Mouse (Mus musculus) left cerebral cortex, adult 11 months (tissue): ENCODE data around the gene Mast1.

Experiments used
- DNase-seq: peaks from one replicate; pipeline ENCODE4 v3.0.0; 2022; ENCODE audit warnings: low spot score

Mast1 gene

DNA sequence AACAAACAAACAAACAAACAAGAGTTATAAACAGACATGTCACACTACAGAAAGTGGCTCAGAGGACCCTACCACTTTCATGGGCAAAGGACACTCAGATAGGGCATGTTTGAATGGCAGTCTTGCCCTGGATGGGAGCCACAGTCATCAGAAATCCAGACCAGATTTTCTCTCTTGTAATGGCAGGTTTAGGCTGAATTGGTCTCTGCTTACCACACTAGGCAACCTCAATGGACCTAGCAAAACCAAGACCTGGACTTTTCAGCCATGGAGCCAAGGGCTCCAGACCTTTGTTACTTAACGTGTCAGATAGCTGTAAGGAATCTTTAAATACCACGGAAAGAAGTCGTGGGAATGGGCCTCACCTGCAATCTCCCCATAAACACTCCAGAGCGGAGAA is 6.5 kb upstream of the Mast1 start:
- no peak for DNase-seq

DNA sequence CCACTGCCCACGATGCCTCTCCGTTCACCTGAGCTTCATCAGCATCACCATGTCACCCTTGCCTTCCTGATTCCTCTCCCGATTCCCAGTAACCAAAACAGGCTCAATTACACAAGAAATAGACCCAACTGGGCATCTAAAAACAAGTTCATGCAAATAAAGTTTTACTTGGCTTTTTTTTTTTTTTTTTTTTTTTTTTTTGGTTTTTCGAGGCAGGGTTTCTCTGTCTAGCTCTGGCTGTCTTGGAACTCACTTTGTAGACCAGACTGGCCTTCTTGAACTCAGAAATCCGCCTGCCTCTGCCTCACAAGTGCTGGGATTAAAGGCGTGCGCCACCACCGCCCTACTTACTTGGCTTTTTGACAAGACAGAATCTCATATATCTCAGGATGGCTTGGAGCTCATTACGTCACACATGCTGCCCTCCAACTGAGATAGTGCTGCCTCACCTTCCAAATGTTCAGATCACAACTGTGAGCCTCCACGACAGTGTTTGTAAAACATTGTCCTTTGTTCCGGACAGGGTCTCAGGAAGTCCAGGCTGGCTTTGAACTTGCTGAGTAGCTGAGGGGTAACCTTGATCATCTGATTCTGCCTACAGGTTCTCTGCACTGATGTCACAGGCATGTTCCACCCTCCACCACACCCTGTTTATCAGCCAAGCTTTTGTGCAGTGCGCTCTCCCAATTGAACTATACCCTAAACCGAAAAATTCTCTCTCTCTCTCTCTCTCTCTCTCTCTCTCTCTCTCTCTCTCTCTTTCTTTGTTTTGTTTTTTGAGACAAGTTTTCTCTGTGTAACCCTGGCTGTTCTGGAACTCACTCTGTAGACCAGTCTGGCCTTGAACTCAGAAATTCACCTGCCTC is 694 bp upstream of the Mast1 start:
- DNase-seq: no peak

DNA sequence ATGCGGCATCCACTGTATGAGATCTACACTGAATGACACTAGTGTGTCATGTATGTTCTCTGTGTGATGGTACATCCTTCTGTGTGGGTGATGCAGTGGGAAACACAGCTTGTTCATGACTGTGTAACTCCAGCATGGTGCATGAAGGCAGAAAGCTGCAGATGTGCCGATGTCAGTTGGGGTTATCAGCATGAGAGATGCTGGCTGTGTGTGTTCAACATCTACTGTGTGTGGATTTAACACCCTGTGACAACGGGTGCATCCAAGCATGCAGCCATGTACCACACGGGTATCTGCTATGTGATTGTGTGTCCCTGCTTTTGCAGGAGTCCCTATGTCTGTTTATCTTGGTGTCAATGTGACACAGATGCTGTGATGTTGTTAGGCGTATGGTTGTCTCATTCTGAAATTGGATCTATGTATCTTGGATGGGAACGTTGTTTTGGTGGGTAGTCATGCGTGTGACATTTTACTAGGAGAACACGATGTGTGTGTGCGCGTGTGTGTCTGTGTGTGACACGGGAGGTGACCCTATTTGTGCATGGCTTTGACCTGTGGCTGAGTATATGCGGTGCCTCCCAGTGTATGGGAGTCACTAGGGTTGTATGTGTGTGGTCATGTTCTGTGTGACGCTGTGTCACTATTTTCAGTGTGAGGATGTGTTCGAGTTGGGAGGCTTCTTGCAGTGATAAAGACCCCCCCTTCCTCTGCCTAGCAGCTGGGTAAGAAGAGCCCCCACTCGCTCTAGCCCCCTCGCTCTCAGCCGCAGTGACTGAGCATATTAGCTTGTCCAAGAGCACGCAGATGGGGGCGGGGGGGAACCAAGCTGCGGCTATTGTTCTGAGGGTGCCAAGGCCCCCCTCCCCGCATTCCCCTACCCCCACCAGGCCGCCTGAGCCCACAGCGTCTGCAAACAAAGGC is 858 bp downstream of the Mast1 start:
- no peak for DNase-seq

DNA sequence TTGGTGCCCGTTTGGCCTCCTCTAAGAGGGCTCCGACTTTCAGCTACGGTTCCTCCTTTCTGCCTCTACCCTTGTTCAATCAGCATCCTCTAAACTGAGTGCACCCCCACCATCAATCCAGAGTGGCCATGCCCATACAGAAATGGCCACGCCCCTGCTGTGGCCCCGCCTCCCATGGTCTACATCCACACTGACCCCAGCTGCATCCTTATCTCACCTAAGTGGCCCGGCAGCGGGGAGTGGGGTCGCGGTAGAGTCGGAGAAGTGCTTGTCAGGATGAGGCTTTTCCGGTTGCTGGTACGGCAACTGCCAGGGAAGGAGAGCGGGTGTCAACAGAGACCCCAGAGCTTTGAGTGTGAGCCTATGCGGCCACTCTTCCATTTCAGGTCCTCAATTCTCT is 1.7 kb downstream of the Mast1 start:
- no peak for DNase-seq

DNA sequence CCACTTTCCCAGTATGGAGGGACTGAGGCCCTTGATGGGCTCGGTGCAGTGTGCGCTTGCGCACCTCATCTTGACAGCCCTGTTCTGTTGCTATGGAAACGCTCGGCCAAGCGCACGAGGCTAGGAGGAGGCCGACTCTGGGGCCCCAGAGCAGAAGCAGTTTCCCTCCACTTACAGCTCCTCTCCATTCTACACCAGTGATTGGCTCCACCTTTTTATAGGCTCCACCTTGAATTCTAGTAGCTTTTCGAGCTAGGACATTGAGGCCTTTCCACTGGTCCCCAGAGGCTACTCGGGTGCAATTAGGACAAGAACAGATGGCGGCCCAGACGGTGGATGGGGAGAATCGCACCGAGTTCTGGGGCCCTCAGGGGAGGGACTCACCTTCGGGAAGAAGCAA is 2.3 kb downstream of the Mast1 start:
- DNase-seq: no peak

DNA sequence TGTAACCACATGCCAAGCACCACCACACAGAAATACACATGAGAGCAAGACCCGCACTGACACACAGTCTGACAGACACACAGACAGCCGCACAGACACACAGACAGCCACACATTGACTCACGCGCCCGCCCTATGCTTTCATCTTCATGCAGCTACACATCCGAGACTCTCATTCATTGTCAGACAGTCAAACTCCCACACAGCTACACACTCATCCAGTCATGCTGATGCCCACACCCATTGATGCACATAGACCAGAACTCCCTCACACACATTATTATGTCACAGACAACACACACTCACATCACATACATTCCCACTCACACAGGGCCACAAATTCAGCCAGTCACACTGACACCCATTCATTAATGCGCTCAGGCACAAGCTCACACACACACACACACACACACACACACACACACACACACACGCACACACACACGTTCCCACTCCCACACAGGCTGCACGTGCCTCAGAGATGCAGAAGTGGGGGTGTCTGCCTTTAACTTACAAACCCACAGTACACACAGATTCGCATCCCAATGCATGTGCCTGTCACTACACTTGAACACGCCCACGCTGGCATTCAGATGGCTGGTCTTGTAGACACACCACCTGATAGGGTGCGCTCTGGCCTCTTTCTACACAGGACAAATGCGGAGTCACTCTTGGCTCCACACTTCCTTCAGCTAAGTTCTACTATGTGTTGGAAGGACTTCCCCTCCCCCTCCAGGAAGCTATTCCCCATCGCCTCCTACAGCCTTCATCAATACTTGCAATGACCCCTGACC is 3.2 kb downstream of the Mast1 start:
- DNase-seq: no peak

DNA sequence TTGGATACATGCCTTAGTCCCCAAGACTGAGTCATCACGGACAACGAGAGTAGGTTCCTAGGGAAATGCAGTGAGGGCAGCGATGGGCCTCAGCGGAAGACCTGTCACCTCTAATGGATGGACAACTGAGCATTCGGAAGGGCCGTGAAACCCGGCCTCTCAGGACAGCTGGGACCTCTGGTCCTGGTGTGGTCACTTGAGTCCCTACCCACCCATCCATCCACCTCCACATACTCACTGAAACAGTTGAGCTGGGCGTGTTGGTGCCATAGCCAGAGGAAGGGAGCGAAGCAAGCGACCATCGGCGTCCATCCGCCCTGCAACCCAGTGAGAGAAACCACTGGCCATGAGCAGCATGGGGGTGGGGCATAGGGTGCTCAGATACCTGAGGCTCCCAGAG is 6.6 kb downstream of the Mast1 start:
- no peak for DNase-seq

DNA sequence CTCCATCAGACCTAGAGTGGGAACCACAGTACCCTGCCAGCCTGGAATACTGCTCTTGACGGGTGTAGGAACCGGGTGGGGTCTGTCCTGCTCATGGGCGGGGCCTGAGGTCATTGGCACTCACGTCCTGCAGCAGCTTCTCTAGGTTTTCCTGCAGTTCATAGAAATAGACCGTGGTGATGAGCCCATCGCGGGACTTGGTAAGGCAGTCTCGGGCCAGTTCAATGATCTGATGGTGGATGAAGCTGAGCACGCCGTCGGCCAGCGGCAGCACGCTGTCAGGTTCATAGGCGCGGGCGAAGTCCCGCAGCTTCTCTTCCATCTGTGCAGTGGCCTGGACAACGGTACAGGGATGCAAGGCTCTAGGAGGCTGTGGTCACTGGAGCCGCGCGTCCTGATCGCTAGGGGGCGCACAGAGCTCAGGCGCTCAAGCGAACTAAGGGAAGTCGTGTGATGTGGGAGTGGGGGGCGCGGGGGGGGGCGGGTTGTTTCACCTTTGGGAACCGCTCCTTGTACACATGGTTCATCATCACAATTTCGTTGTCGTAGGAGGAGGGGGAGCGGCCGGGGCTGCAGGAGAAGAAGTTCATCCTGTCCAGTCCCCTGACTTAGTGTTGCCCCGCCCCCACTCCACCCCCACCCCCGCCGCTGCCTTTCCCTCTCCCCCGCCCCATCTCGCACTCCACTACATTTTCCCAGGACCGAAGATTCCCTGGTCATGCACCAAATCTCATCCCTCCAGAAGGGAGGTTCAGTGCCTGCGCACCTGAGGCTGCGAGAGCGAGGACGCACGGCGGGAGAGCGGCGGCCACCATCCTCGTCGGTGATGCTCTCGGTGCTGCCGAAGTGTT is 8.5 kb downstream of the Mast1 start:
- no peak for DNase-seq

DNA sequence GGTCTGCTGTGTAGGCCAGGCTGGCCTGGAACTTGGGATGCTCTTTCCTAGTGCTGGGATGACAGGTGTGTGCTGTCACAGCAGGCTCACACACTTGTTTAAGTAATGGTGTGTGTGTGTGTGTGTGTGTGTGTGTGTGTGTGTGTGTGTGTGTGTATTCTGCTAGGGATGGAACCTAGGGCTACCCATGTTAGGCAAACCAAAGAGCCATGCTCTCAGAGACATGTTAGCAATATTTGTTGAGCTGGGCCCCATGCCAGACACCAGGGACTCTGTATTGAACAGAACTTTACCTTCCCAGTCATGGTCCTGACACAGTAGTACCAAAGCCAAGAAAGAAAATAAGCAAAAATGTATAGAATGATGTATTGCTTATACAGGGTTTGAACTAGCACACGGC is 9.6 kb downstream of the Mast1 start:
- no peak for DNase-seq

DNA sequence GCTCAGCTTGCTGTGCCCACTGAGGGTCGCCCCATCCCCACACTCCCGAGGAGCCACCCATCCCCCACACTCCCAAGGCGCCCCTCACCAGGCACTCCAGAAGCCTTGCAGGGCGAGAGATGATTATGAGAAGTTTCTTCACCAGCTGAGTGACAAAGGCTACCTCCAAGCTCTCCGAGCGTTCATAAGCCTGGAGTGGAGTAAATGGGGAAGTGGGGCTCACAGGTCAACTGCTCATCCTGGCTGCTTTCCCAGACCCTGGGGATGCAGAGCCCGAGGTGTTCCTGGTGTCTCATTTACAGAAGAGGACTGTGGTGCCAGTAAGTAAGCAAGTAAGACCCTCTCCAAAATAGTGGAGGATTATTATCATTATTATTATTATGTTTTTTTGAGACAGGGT is 11.6 kb downstream of the Mast1 start:
- DNase-seq: no peak

DNA sequence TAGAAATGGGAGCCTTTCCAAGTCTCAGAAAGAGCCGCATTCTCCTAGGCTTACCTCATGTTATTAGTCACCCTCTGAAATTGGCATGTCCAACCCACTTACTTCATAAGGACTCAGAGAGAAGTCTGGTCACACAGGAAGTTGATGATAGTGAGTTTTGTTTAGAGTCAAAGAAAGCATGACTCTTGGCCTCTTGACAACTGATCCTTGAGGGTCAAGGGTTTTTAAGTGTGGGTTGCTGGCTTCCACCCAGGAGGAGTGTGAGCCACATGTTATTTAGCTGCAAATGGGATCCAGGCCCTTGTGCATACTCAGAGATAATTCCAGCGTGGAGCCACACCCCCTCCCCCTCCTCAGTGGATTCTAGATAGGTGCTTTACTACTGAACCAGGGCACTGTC is 15.6 kb downstream of the Mast1 start:
- no peak for DNase-seq

DNA sequence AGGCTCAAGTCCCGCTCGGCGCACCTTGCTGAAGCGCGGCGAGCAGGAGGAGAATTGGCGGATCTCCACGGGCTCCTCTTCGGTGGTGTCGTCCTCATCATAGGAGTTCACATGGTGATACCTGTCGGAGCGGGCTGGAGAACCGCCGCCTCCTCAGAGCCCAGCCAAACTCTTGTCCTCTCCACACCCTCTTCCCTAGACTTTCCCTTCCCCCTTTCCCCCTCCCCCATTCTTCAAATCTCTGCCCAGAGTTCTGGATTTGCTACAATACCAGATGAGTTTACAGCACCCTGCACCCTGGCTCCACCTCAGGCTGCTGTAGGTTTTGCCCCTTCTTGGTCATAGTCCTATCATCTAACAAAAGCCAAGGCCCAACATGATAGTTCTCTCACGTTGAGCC is 18.5 kb downstream of the Mast1 start:
- no peak for DNase-seq

DNA sequence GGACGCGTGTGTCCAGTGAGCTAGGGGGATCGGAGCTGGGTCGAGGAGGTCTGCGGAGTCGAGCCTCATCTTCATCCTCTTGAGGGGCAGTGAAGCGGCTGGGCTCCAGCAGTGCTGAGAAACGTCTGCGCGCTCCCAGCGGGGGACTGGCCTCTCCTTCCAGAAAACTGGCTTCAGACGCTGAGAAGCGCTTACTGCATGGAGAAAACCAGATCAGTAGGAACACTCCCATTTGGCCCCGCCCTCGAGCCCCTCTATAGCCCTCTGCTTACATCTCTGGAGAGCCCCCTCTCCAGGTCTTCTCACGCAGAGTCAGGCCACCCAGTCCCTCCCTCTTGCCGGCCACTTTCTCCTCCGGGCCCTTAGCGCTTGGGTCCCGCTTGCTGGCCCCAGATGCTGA is 19.4 kb downstream of the Mast1 start:
- no peak for DNase-seq

DNA sequence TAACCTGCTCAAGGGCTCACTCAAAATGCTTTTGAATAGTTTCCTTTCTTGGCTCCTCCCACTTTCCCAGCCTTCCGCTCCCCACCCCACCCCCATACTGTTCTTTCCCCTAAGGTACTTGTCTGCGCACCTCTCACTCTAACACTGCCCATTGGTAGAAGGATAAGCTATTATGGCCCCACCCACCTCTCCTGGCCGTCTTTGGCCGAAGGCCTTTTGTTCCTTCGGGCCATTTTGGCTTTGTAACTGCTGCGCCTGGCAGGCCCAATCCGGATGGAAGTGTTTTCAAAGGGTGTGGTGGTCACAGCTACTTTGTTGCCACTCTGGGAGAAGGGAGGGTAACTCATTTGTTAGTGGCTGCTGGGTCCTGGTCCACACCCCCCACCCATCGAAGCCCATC is 21.9 kb downstream of the Mast1 start:
- no peak for DNase-seq

DNA sequence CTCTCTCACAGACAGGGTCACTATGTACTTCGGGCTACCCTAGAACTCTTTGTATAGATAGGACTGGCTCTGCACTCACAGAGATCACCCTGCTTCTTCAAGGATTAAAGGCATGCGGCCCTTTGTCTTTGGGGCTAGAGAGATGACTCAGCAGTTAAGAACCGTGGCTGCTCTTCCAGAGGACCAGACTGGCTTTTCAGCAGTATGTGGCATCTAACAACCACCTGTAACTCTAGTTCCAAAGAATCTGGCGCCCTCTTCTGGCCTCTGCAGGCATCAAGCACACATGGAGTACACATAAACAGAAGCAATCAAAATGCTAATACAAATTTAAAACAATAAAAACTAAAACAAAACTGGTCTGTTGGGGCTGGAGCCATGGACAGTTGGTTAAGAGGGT is 23.2 kb downstream of the Mast1 start:
- no peak for DNase-seq

DNA sequence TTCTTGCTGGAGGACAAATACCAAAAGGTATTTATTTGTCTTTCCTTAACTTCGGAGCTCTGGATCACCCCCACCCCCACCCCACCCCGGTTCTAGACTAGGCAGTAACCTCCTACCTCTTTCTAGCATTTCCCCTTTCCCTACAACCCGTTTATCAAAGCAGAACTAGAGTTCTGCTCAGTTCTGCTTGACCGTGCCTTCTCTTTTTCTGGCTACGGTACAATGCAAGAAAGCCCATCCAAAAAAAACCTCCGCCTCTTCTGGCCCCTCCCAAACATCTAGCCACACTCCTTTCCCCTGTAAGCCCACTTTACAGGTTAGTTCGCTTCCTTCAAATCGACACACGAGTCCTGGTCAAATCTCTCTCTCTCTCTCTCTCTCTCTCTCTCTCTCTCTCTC is 23.7 kb downstream of the Mast1 start:
- no peak for DNase-seq

DNA sequence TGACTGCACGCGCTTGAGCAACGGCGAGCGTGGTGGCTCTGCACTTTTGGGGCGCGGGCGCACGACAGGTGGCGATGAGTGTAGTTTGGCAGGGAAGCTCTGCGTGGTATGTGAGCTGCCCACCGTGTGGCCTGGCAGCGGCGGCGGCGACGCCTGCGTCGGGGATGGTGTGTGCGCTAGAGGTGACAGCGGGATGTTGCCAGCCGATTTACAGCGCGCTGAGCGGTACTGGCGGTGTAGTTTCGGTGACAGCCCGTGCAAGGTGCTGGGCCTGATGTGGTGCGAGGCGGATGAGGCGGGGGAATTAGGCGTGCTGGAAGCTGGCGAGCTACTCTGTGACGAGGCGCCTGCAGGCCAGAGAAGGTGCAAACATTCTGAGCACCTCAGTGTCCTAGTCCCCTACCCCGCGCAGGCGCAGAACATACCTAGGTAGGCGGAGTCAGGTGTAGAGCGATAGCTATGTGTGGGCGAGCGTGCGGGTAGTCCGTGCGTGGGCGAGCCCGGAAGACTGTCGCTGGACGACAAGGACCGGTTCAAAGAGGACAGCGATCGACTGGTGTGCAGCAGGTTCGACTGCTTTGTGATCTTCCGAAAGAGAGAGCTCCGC is 24.2 kb downstream of the Mast1 start:
- no peak for DNase-seq

DNA sequence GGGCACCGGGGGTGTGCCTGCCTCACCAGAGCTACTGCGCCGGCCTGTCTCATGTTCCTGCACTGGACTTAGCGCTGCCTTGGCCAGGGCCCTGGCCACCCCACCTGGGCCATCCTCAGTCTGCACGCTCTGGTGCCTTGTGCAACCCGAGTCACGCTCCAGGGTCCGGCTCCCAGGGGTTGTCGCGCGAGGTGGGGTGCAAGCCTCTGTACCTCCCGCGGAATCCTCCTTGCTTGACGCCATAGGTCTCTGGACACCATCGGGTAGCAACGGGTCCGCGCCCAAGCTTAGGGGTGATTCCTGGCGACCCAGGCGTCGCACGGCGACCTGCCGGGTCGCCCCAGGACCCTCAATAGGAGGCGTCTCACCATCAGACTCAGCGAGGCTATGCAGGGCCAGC is 24.8 kb downstream of the Mast1 start:
- DNase-seq: no peak

DNA sequence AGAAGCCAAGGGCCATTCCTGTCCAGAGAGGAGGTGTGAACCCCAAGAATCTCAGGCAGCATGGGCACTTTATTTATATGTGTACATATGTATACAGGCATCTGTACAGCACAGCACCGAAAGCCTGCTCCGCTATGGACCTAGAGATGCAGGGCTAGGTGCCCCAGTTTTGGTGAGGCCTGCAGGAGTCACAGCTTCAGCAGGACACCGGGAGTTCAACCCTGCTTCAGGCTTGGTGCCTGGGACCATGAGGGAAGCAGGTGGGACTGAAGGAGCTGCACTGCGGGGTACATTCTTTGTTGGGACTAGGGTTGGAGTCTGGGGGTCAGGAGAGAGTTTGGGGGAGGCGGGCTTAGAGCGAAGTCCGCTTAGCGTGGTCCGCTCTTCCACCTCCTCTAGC is 25.3 kb downstream of the Mast1 start:
- no peak for DNase-seq

DNA sequence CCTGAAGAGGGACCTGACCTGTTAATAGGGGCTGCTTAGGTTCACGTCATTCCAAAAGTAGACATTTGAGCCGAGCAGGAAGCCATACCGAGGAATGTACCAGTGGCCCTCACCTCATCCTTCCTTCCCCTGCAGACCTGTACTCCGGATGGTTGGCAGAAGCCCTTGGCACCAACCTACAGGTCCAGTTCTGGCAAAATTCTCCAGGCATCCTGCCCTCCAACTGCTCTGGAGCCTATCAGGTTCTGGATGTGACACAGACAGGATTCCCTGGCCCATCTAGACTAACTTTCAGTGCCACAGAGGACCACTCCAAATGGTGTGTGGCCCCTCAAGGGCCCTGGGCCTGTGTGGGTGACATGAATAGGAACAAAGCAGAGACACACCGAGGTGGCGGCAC is 26.6 kb downstream of the Mast1 start:
- DNase-seq: no peak

DNA sequence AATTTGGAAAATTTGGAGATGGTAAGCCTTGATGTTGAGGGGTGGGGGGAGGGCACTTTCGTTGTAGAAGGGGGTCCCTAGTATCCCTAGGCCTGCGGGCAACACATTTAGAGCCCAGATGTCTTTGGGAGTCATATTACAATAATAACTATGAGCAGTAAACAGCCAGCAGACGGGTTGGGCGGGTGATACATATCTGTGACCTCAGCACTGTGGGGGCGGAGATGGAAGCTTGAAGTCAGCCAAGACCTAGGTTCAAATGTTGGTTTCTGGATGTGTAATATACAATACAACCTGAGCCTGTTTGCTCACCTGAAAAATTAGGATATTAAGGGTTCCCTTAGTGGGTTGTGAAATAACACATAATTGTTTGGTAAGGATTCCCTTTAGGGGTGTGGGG is 27.2 kb downstream of the Mast1 start:
- DNase-seq: no peak
